Mouse (Mus musculus): ENCODE data around the gene Frmd4a.

Gene Frmd4a

DNA sequence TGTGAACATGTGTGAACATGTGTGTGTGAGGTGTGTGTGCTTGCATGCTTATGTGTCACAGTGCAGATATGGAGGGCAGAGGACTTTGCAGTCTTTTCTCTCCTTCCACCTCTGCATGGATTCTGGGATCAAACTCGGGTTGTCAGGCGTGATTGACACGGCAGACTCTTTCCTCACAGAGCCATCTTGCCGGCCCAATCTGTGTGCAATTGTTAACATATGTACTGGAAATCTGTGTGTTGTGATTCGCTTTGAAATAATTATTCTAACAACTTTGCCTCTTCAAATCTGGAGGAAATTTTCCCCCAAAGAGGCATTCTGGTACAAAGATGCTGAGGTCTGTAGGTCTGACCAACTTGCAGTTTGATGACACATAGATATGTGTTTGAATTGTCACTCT, 468.7 kb downstream of the Frmd4a start:
- DNase-seq (ENCODE audit: low read depth, low spot score), result no peak

DNA sequence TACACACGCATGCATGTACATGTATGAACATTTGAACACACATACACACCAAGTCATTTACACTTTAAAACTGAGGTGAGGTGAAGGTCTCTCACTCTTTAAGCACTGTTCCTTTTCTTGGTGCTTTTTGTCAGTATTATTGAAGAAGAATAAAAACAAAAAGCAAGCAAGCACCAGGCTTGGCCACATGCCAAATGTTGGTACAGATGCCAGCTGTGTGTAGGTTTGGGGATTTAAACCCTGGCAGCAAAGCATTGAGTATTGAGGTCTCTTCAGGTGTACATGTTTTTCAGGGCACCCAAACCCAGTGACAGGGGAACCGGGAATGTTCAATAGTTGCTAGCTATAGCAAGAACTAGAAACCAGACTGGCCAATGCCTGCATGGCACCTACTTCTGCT, 469.8 kb downstream of the Frmd4a start:
- no peak for DNase-seq (ENCODE audit: low read depth, low spot score)

DNA sequence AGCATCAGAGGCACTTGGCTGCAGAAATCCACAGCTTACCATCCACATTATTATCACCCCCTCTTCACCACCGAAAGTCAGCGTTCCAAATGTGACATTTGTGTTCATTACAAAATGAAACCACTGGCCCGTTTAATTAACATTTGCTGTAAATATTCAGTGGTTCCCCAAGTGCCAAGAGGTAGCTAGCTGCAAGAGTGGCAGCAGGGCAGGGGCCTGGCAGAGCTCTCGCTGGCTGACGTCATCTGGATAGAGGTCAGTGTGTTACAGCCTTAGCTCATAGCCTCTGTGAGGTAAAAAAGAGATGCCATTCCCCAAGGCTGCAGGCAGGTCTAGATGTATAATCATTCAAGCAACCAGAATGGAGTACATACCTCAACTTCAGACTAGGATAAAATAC, 473.3 kb downstream of the Frmd4a start:
- DNase-seq (ENCODE audit: low read depth, low spot score), result no peak

DNA sequence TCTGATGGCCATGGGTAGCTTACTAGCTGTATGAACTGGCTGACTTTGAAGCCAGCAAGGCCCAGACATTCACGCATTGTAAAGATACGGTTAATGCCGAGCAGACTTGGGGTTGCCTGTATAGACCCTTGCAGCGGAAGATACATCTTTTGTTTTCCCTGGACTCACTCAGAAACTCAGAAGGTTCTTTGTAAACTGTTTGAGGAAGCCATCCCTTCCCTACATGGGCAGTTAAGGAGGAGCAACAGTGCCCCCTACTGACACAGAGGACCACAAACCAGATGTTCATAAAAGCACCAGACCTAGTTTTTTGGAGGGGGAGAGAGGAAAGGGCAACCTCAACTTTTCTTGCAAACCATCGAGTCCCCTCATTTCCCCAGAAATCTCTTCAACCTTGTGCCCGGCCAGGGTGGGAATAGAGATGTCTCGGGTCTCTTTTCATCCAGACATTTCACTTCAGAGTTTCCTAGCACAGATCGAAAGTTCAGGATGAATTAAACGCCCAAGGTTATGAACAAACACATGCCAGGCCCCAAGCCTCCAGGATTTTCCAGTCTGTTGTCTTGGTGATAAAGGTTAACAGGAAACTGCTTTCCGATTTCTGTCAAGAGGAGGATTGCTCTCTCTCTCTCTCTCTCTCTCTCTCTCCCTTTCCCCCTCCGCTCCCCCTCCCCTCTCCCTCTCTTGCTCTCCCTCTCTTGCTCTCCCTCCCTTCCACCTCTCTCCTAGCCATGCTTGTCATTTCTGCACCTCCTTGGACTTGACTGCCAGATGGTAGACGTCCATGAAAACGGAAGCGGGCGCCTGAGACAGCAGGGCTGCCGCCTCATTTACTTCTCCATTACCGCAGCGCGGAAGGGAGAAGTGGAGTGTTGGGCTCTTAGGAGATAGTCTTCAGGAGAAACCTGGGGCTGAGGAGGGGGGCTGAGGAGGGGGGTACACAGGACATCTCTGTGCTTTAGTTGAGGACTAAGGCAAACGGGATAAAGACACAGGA, 475.3 kb downstream of the Frmd4a start:
- DNase-seq (ENCODE audit: low read depth, low spot score), result no peak

DNA sequence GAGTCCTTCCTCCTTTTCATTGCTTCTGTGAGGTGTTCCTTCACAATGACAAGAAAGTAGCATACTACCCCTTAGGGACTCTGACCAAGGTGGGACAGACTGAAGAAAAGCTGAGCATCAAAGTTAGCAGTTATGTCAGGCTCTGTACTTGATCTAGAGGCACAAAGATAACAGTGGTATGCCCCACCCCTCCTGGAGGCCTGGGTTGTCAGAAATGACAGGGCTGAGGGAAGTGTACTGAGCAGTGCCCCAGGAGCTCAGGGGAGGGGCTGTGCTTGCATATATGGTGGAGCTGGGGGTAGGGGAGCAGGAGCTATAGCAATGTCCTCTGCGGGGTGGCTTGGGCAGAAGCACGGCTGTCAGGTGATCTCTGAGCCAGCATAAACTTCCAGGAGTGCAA, 477.0 kb downstream of the Frmd4a start:
- DNase-seq (ENCODE audit: low read depth, low spot score), result no peak

DNA sequence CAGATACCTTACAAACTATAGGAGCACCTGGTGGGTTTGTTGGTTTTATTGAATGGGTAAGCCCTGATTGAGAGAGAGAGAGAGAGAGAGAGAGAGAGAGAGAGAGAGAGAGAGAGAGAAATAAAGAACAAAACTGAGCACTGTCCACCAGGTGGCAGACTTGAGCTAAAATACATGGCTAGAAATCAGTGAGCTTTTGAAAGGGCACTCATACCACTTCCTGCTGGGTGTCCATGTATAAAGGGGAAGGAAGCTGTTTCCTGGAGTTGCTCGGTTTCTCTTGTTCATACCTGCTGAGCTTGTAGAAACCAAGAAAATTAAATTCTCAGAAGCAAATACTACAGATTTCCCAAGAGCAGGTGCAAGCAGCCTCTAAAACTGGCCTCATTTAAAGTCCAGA, 481.7 kb downstream of the Frmd4a start:
- peak; percentile 61 for DNase-seq (ENCODE audit: low read depth, low spot score)

DNA sequence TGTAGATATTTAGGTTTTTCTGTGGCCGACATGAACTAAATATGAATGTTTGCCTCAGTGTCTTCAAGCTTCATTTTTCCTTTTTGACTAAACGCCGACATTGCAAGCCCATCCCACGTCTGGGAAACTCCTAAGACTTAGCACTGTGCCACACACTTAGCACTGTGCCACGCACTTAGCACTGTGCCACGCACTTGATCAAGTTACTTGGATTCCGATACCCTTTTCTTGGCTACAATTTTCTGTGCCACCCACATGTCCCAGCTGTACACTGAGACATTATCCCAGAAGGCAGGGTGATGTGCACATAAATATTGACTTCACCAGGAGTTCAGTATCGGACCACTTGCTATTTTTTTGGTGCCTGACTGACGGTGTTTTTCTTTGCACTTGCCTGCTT, 482.4 kb downstream of the Frmd4a start:
- peak; percentile 81 for DNase-seq (ENCODE audit: low read depth, low spot score)

DNA sequence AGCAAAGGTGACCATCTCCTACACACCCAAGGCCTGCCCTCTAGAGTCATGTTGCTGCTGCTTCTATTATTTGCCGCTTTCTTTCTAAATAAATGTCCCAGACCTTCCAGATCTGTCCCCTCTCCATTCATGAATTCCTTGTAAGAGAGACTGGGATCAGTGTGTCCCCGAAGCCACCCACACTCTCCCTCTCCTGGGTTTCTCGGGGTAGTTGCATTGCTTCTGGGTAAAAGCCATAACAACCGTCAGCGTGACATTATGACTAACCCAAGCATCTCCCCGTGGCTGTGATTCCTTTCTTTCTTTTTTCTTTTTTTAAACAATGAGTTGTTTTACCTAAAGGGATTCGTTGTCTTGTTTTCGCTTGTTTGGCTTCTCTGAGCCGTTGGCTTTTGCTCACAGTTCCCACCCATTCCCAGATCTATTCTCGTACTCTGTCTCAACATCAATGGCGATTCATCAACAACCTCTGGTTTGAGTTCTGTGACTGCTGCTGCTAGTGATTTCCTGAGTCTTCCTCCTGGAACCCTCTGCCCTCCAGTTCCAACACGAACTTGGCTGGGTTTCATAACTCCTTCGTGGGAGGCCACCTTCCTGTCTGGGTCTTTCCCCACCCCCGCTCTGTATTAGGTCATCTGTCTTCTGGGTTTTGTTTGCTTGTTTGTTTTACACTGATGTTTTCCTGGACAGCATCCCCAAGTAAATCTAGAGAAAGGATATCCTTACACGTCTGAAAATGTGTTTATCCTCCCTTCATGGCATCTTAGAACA, 483.9 kb downstream of the Frmd4a start:
- no peak for DNase-seq (ENCODE audit: low read depth, low spot score)

DNA sequence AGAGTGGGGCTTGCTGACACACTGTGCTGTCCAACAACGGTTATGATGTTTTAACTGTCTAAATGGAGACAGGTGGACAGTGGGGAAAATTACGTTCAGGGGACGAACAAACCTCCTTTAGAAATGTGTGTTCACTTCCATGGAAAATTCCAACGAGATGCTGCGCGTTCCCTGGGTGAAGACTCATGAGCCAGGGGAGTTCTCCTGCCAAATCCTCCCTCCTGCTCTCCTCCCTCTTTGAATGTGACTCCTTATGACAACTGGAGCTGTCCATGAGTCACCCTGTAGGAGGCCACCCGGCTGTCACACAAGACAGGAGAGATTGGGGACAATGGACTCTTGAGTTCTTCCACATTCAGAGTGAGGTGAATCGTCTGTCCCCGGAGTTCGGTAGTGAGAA, 486.9 kb downstream of the Frmd4a start:
- peak; percentile 65 for DNase-seq (ENCODE audit: low read depth, low spot score)

DNA sequence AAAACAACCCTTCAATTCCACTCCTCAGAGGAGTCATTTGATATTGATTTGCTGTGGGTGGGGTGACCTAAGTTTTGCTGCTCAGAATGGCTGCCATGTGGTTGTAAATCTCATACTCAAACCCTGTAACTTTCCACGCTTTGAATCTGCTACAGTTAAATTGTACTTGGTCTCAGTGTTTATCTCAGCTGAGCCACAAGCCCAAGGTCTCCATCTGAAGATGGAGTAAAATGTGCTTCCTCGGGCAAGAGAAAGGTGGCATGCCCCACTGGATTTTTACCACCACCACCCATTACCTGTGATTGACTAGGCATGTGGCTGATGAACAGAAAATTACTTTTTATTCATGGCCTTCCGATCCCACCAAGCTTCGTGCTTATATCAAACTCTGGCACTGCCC, 488.2 kb downstream of the Frmd4a start:
- no peak for DNase-seq (ENCODE audit: low read depth, low spot score)

DNA sequence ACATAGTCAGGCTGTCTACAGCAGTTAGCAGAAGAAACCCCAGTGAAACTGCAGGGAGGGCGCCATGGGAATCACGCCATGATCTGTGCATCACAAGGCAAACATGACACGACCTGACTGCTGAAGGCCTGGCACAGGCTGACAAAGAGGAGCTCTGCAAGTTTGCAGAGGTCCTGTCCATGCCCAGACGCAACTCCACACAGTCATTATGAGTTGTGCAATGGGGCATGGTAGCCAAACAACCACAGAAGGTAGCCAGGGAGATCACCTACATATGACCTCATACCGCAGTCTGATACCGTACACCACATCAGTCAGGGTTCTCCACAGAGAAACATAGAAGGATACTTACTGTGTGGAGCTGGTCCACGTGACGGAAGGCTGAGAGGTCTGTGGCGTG, 489.1 kb downstream of the Frmd4a start:
- DNase-seq (ENCODE audit: low read depth, low spot score), result no peak

DNA sequence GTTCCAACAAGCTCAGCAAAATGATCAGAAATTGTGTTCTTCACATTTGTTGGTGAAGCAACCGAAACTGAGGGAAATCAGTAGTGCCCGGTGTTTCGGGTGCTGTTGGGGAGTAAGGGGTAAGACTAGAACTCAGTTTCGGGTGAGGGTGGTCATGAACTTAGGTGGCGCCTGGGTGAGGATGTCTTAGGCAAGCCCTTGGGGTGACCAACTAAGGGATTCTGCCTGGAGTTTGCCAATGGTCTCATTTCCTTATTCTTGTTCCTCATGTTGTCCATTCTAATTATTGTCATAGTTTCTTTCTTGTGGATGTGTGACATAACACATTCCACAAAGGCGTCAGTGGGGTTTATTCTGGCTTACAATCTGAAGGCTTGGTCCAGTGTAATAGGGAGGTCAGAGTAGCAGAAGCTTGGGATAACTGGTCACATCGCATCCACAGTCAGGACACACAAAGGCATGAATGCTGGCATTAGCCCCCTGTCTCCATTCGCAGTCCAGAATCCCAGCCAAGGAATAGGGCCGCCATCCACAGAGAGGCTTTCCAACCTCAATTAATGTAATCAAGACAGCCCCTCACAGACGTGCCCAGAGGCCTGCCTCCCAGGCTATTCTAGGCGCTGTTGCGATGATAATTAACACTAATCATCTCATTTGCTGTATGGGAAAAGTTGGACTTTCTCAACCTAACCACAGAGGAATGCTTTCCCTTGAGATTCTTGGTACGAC, 490.5 kb downstream of the Frmd4a start:
- DNase-seq (ENCODE audit: low read depth, low spot score), result no peak

DNA sequence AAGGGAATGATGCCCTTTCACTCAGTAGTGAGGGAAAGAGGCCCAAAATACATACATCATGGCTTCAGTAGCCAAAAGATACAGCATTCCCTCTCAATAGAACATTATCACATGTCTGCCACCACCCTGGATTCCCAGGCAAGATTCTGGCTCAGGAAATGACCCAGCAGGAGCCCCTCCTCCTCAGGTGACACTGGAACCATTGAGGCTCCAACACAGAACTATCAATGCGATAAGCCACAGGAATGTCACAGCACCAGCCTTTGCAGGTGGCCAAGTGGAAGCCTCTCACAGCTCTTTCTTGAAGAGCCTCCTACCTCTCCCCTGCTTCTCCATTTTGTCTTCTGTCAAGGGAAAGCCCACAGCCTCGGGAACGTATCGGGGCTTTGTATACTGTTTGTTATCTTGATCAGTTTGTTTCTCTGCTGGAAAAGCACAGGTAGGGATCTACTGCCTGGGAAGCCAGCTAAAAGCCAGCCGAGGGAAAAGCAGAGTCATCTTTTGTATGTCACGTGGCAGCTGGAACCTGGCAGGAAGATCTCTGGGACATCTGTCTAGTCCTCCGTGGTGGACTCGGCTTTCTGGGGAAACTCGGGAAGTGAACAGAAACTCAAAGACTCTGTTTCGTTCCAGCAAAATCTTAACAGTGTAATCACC, 491.6 kb downstream of the Frmd4a start:
- no peak for DNase-seq (ENCODE audit: low read depth, low spot score)

DNA sequence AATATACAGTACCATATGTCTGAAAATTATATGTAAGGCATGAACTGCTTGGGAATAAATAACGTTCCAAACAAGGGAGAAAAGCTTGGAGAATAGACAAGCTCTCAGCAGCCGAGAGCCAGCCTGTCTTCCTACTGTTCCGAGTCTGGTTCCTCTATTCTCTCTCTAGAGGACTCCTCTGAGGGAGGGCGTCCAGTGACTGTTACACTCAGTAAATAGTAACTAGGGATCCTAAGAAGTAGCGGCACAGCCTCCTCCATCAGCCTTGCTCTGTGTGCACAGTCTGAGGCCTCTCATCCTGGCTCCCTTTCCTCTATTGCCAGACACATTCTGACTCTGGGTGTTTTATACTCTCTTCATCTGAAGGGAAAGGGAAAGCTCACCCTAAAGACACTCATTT, 492.2 kb downstream of the Frmd4a start:
- no peak for DNase-seq (ENCODE audit: low read depth, low spot score)

DNA sequence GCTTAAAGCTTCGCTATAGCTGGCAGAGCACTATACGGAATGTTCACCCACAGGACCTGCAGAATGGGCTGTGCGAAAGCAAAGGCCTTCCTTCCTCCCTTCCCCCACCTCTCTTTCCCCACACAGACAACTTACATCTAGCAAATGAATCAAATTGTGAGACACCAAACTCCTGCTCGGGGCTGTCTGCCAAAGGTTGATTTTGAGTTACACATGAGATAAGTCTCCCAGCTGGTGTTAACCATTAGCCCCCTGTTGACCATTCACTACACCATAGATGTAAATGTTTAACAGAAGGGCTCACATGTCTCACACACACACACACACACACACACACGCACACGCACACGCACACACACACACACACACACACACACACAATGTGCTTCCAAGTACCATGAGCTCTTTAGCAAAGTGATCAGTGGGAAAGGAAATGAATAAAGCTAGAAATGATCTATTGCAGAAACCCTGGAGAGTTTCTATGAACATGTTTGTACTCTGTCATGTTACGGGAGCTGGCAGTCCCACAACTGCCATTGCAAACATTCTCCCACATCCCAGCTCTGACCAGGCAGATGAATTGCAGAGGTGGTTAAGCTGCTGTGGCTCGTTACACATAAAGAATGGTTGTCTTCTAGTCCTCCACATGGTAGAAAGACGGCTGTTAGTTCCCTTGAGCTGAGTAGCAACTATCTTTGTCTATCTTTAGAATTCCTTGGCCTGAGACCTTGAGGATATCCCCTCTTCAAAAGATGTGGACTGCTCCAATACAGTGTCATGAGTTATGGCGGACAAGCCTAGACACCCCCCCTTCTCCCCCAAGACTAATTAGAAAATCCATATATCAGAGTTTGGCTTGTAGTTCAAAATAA, 492.9 kb downstream of the Frmd4a start:
- DNase-seq (ENCODE audit: low read depth, low spot score), result no peak

DNA sequence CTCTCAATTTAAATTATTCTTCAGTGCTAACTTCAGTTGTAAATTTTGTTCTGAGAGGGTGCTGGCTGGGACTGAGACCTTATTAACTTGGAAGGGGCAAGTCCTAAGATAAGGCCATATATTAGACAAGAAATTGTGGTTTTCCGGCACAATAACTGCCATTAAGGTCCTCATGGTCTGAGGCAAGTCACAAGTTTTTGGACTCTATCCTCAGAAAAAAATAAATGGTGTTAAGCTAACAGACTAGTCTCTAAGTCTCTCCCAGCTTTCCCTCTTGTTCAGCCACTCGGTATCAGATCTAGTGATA, 493.5 kb downstream of the Frmd4a start:
- no peak for DNase-seq (ENCODE audit: low read depth, low spot score)

DNA sequence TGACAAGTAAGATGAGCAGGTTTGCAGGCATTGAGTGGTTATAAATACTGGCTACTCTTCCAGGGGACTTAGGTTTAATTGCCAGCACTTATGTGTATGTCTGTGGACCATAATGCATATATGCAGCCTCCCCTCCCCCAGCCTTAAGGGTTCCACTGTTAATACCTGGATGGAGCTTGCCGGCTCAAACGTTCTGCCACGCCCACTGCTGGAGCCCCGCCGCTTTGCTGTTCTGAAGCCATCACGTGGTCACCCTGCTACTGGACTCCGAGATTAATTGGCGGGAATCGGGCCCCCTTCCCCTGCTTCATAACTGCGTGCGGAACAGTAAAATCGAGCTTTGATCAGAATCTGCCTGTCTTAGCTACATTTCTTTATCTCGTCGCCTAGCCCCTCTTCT, 495.1 kb downstream of the Frmd4a start:
- no peak for DNase-seq (ENCODE audit: low read depth, low spot score)

DNA sequence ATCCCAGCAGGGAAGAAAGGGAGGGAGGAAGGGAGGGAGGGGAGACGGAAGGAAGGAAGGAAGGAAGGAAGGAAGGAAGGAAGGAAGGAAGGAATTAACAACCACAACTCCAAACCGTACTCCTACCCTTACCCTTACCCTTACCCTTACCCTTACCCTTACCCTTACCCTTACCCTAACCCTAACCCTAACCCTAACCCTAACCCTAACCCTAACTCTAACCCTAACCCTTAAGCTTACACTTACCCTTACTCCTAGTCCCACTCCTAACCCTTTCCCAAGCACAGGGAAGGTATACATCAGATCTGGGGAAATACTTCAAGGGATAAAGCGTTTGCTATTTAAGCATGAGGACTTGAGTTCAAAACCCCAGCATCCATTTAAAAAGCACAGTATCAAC, 498.4 kb downstream of the Frmd4a start:
- no peak for DNase-seq (ENCODE audit: low read depth, low spot score)

DNA sequence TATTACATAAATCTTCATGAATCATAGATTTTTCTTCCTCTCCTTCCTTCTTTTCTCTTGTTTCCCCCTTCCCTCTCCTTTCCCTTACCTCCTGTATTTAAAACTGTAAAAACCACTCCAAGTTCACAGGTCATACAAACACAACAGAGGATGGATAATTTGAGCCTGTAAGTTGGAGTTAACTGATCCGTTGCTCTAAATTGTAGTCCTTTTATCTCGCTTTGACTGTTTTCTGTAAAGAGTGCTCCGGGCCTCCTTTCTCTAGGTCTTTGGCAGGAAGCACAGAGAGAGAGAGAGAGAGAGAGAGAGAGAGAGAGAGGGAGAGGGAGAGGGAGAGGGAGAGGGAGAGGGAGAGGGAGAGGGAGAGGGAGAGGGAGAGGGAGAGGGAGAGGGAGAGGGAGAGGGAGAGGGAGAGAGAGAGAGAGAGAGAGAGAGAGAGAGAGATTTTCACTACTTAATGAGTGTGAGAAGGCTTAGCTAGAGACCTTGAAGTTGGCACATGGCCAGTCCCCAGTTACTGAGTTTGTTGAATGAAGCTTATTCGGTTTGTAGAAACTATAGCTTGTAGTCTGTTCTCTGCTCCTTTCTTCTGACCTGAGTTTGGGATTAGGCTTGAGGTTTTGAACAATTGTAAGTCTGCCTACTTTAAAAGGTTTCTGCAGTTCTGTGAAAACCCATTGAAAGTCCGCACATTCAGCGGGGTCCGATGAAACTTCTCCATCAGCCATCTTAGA, 499.5 kb downstream of the Frmd4a start:
- no peak for DNase-seq (ENCODE audit: low read depth, low spot score)

DNA sequence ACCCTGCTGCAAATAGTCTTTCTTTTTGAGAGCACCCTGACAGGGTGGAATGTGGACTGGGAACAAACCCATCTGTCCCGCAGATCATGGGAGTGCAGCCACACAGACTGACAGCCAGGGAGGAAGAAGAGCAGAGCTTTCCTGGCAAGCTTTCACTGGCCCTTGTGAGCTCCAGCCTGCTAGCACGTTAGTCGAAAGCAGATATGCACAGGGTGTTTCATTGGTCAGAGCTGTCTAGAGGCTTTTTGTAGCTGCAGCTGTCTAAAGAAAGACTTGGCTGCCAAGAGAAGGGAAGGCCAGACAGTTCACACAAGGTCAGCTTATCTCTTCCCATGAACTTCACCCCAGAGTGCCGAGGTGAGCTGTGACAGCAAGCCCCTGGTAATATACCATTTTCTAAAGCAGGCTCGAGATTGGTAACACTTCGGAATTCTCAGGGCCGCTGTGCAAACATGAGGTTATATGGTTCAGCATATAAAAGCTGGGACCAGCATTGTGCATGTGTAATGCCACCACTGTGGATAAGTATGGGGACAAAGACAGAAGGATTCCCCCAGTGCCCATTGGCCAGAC, 500.1 kb downstream of the Frmd4a start:
- no peak for DNase-seq (ENCODE audit: low read depth, low spot score)
